Mouse (Mus musculus): ENCODE measurements around the gene Gm20683. TPM values are rescaled to one million over a fixed set of nuclear protein-coding genes. Genes with fewer than 3 reads are reported as not detected.
A peak's percentile ranks its signal among the peaks of the same experiment; 100 is the strongest.
"Not testable (repeated sequence)": the region's sequence is repeated elsewhere in the genome, so short reads cannot be mapped to it uniquely, and the experiment has no call there.

Gene Gm20683
- total and polyA plus RNA-seq, 3 experiments = 4.9 to 6.8 TPM; not detected in 1

DNA sequence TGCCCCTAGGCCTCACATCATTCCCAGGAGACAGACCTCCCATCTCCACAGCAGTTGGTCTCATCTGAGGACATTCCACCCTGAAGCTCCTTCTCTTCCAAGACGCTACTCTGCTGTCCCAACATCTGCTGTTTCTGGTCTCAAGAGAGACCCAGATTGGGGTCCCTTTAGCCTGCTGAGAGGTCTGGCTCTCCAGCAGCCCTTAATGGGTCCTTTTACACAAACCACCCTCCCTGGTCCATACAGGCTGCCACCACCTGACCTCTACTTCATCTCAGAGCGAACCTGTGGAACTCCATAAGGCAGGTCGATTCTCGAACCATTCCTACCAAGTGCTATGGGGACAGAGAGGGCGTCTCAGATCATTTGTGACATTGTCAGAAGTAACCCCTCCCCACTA is 33.5 kb downstream of the Gm20683 start:
- Histone ChIP-seq H3K27ac (ENCODE audit: control insufficient read depth, low read depth, low read length) (no peak overlapping the region), H3K9me3 (replicated peaks; ENCODE audit: insufficient read depth, low read length) (no peaks in the 10 kb centered on the region), H3K4me1 (ENCODE audit: control insufficient read depth in 1 of 2, insufficient read depth in 2 of 2, low read length in 2 of 2) (peaks cover 0 to 8% of the 10 kb centered on the region in 2 experiments; a peak in 1 of 4 replicates), H3K9ac (ENCODE audit: control insufficient read depth, low read depth, low read length, poor library complexity, severe bottlenecking) (no peak overlapping the region), H3K4me3 (ENCODE audit: control insufficient read depth in 1 of 2, insufficient read depth in 1 of 2, low read depth in 2 of 2, low read length in 2 of 2) (no peak overlapping the region), H3K79me2 (ENCODE audit: control insufficient read depth, insufficient read depth, low read length, poor library complexity) (no peaks in the 10 kb centered on the region), H3K36me3 (ENCODE audit: control insufficient read depth in 1 of 2, insufficient read depth in 2 of 2, low read length in 2 of 2) (no peaks in the 10 kb centered on the region), H3K27me3 (ENCODE audit: control insufficient read depth in 1 of 2, insufficient read depth in 2 of 2, low read length in 2 of 2) (peaks cover 3 to 4% of the 10 kb centered on the region in 2 experiments; a peak in 2 of 4 replicates)
- no peak for TF ChIP-seq ZC3H11A (IDR thresholded peaks at IDR 0.05; ENCODE audit: low read depth, low read length)
- no peak for TF ChIP-seq TCF12 (IDR thresholded peaks at IDR 0.05; ENCODE audit: low read depth, low read length)
- TF ChIP-seq CHD1 (IDR thresholded peaks at IDR 0.05; ENCODE audit: low read depth, low read length) = no peak
- TF ChIP-seq TBP (IDR thresholded peaks at IDR 0.05; ENCODE audit: low read depth, low read length) = no peak
- TF ChIP-seq UBTF (IDR thresholded peaks at IDR 0.05; ENCODE audit: borderline replicate concordance, insufficient read depth, low read depth, low read length) = no peak
- no peak for TF ChIP-seq RAD21 (IDR thresholded peaks at IDR 0.05; ENCODE audit: low read depth, low read length)
- TF ChIP-seq SMC3 (IDR thresholded peaks at IDR 0.05; ENCODE audit: low read depth, low read length) = no peak
- TF ChIP-seq E2F4 (IDR thresholded peaks at IDR 0.05; ENCODE audit: borderline replicate concordance, low read depth, low read length) = no peak
- no peak for TF ChIP-seq KAT2A (conservative IDR thresholded peaks at IDR 0.05; ENCODE audit: low read depth, low read length)
- no peak for TF ChIP-seq BHLHE40 (IDR thresholded peaks at IDR 0.05; ENCODE audit: borderline replicate concordance, low read depth, low read length)
- no peak for TF ChIP-seq CHD2 (IDR thresholded peaks at IDR 0.05; ENCODE audit: low read length)
- TF ChIP-seq MAX (IDR thresholded peaks at IDR 0.05; ENCODE audit: low read length) = no peak
- TF ChIP-seq NRF1 (IDR thresholded peaks at IDR 0.05; ENCODE audit: insufficient read depth, low read depth, low read length, poor library complexity, severe bottlenecking) = no peak
- no peak for TF ChIP-seq ETS1 (IDR thresholded peaks at IDR 0.05; ENCODE audit: low read depth, low read length)
- DNase-seq (ENCODE audit: low read depth, low spot score) = no peak

DNA sequence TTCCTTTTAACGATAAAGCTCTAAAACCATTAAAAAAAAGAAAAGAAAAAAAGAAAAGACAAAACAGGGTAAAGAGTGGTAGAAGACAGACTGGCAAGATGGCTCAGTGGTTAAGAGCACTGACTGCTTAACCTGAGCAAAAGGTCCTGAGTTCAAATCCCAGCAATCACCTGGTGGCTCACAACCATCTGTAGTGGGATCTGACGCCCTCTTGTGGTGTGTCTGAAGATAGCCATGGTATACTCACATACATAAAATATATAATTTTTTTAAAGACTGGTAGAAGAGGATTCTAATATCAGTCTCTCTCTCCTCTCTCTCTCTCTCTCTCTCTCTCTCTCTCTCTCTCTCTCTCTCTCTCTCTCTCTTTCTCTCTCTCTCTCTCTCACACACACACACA is 34.1 kb downstream of the Gm20683 start:
- TF ChIP-seq TBP (IDR thresholded peaks at IDR 0.05; ENCODE audit: low read depth, low read length) (peak; percentile 53; the same call in 1 of the 2 replicates), CTCF (IDR thresholded peaks at IDR 0.05 in 2 of 3, conservative IDR thresholded peaks at IDR 0.05 in 1 of 3; ENCODE audit: control insufficient read depth in 1 of 3, insufficient read depth in 1 of 3, low read depth in 2 of 3, low read length in 3 of 3, poor library complexity in 1 of 3, severe bottlenecking in 1 of 3) (peak in 1 of 3 experiments; percentile 20; a peak in 1 of 6 replicates)
- H3K9me3 ChIP-seq (replicated peaks; ENCODE audit: insufficient read depth, low read length); H3K79me2 ChIP-seq (ENCODE audit: control insufficient read depth, insufficient read depth, low read length, poor library complexity); DNase-seq (ENCODE audit: low read depth, low spot score); H3K9ac ChIP-seq (ENCODE audit: control insufficient read depth, low read depth, low read length, poor library complexity, severe bottlenecking); H3K27me3 ChIP-seq (ENCODE audit: control insufficient read depth in 1 of 2, insufficient read depth in 2 of 2, low read length in 2 of 2); H3K4me3 ChIP-seq (ENCODE audit: control insufficient read depth in 1 of 2, insufficient read depth in 1 of 2, low read depth in 2 of 2, low read length in 2 of 2); H3K27ac ChIP-seq (ENCODE audit: control insufficient read depth, low read depth, low read length); H3K4me1 ChIP-seq (ENCODE audit: control insufficient read depth in 1 of 2, insufficient read depth in 2 of 2, low read length in 2 of 2); H3K36me3 ChIP-seq (ENCODE audit: control insufficient read depth in 1 of 2, insufficient read depth in 2 of 2, low read length in 2 of 2): not testable (repeated sequence)

DNA sequence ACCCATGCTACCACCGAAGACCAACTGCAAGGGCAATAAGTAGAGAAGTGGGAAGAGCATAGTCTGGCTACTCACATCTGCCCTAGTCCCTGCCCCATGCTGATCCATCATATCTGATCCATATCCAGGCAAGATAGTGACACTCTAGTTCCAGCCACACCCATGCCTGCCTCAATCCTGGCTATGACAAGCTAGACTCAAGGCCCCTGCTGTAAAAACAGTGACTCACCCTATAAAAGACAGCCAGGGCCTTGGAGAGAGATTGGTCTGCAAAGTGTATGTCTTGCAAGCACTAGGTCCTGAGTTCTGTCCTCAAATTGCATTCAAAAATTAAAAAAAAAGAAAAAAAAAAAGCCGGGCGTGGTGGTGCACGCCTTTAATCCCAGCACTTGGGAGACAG is 35.1 kb downstream of the Gm20683 start:
- no peaks in the 10 kb centered on the region for H3K9me3 ChIP-seq (replicated peaks; ENCODE audit: insufficient read depth, low read length)
- no peaks in the 10 kb centered on the region for H3K79me2 ChIP-seq (ENCODE audit: control insufficient read depth, insufficient read depth, low read length, poor library complexity)
- peaks cover 0 to 8% of the 10 kb centered on the region in 2 experiments; a peak in 1 of 4 replicates for H3K4me1 ChIP-seq (ENCODE audit: control insufficient read depth in 1 of 2, insufficient read depth in 2 of 2, low read length in 2 of 2)
- H3K4me3 ChIP-seq (ENCODE audit: control insufficient read depth in 1 of 2, insufficient read depth in 1 of 2, low read depth in 2 of 2, low read length in 2 of 2) = no peak overlapping the region
- no peak for TF ChIP-seq ELF1 (IDR thresholded peaks at IDR 0.05; ENCODE audit: low read depth, low read length)
- no peak for TF ChIP-seq USF2 (IDR thresholded peaks at IDR 0.05; ENCODE audit: borderline replicate concordance in 1 of 2, insufficient read depth in 1 of 2, low read depth in 1 of 2, low read length in 2 of 2)
- no peak for TF ChIP-seq UBTF (IDR thresholded peaks at IDR 0.05; ENCODE audit: borderline replicate concordance, insufficient read depth, low read depth, low read length)
- TF ChIP-seq HCFC1 (IDR thresholded peaks at IDR 0.05; ENCODE audit: low read depth, low read length) = no peak
- TF ChIP-seq ZC3H11A (IDR thresholded peaks at IDR 0.05; ENCODE audit: low read depth, low read length) = no peak
- TF ChIP-seq ZMIZ1 (IDR thresholded peaks at IDR 0.05; ENCODE audit: low read depth, low read length) = no peak
- TF ChIP-seq SIN3A (IDR thresholded peaks at IDR 0.05; ENCODE audit: low read length) = no peak
- TF ChIP-seq MEF2A (IDR thresholded peaks at IDR 0.05; ENCODE audit: extremely low read depth, insufficient replicate concordance, low read depth, low read length, poor library complexity, severe bottlenecking) = no peak
- TF ChIP-seq EP300 (IDR thresholded peaks at IDR 0.05; ENCODE audit: low read depth in 1 of 2, low read length in 2 of 2) = no peak
- no peak for DNase-seq (ENCODE audit: low read depth, low spot score)
- peaks cover 3 to 6% of the 10 kb centered on the region in 2 experiments; a peak in 2 of 4 replicates for H3K27me3 ChIP-seq (ENCODE audit: control insufficient read depth in 1 of 2, insufficient read depth in 2 of 2, low read length in 2 of 2)
- H3K27ac ChIP-seq (ENCODE audit: control insufficient read depth, low read depth, low read length) = no peak overlapping the region
- no peak overlapping the region for H3K9ac ChIP-seq (ENCODE audit: control insufficient read depth, low read depth, low read length, poor library complexity, severe bottlenecking)
- H3K36me3 ChIP-seq (ENCODE audit: control insufficient read depth in 1 of 2, insufficient read depth in 2 of 2, low read length in 2 of 2) = no peaks in the 10 kb centered on the region
